Mouse (Mus musculus) spleen, embryonic (tissue): ENCODE results near the gene Inhbb.

Source experiments
- CTCF ChIA-PET: fragments of 350-600 bp; sonication (Branson Sonifier 250); formaldehyde crosslinking; loops from one replicate; lab custom pipeline; 2022; lab: Charles Lee

Gene Inhbb

DNA sequence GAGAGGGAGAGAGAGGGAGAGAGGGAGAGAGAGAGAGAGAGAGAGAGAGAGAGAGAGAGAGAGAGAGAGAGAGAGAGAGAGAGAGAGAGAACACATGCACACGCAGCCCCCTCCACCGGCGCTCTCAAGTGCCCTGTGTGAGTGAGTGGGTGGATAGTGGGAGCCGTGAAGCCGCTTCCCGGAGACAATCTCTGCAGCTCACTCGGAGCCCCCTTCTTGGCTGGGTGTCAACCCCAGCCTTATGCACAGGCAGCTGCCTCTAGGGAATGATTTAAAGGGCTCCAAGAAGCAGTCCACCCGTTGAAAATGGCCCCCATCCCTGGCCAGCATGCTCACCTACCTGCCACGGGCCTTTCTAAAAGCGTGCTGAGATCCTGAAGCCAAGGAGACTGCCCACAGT, 38.1 kb downstream of the Inhbb start:
- CTCF ChIA-PET = no interaction called here

DNA sequence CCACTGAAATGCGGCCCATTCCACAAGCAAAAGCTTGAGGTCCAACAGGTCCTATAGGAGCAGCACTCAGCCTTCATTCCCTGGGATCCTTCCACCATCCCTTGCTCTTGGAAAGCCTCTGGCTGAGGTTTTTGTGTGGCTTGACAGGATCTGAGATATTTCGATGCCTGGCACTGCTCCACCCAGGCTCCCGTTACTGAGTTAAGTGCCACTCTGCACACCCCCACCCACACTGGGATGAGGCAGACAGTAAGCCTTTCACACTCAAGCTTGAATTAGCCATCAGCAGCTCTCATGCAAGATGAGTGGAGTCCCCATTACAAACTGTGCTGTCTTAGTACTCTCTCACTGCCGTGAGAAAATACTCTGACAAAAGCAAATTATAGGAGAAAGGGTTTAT, 41.4 kb downstream of the Inhbb start:
- CTCF ChIA-PET = no interaction called here

DNA sequence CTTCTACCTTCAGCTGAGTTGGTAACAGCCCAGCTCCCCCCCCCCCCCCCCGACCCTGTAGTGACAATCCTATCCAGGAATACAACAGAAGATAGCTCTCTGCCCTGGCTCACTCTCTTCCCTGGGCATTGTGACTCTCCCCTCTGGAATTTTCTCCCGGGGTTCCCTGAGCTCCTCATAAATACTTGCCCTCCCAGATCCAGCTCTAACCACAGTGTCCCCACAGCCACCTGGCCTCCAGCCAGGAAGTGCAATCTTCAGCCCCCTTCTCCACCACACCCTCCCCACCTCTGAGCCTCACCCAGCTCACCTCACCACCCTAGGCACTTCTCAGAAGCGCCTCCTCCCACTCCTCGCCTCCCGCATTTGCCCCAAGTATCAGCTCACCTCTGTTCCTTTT, 46.7 kb downstream of the Inhbb start:
- CTCF ChIA-PET = no interaction called here

DNA sequence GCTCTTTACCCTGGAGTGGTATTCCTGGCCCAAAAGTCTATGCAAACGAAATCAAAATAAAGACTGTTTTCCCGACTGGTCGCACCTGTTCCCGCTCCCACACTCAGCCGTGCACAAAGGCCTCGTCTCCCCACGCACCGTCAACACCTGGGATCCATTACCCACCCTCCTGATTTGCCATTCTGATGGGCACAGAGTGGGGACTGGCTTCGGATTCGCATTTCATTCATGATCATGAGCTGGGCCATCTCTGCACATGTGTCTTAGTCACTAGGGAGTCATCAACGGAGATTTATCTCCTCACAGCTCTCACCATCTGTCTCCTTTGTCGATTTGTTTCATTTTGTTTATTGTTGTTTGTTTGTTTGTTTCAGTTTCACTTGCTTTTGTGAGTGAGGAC, 54.5 kb downstream of the Inhbb start:
- CTCF ChIA-PET = no interaction called here

DNA sequence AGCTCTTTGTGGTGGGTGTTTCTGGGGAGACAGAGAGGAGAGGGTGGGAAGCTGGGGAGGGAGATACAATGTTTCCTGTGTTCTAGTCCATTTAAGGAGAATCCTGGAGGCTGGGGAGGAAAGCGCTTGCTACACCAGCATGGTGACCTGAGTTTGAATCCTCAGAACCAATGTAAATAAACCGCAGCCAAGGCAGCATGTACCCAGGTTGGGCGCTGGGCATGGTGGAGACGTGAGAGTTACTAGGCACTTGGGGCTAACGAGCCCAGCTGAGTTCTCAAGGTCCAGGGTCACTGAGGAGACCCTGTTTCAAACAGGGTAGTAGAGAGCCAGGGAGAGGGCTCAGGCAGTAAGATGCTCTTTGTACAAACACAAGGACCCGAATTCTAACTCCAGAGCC, 55.7 kb downstream of the Inhbb start:
- CTCF ChIA-PET = no interaction called here
